Mouse (Mus musculus) liver, embryonic 14.5 days (tissue): Measurements from ENCODE around the gene Gm17387.

ENCODE experiments used
- CTCF ChIP-seq: IDR thresholded peaks from 2 replicates; pipeline ENCODE4 v1.5.1; 2016; ENCODE audit warnings: antibody characterized with exemption, low read depth, control low read depth
- EP300 ChIP-seq: IDR thresholded peaks from 2 replicates; pipeline ENCODE4 v1.6.1; 2016; ENCODE audit warnings: antibody characterized with exemption, low read depth

- no peak for TF ChIP-seq CTCF
- no peak for TF ChIP-seq EP300
Measured at GRCm38 (mm10) chr7:140987182-140988138, 41.5 kb upstream of the Gm17387 start.
